Mouse (Mus musculus): ENCODE measurements around the gene Dnase2b.

Gene Dnase2b

GRCm38 (mm10) chr3:146616533-146617283, 1.3 kb upstream of the Dnase2b start:
- in situ Hi-C loops (cut with MboI; ENCODE audit: unreplicated experiment in 2 of 2) = no loop called here

DNA sequence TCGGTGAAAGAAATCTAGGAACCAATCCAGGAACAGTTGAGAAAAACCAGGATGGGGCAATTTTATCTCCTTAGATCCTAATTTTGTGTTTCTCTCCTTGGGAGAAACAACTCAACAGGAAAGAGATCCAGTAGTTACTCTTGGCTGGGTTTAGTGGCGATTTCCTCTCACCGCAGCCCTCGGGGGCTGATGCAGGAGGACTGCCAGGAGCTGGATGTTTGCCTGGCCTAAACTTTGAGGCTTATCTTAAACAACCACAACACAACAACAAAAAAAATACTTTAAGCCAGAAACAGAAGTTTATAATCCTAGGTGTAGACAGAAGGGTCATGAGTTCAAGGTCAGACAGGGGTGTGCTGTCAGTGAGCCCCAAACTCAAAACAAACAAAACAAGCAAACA, 3.6 kb downstream of the Dnase2b start:
- in situ Hi-C loops (cut with MboI; ENCODE audit: unreplicated experiment in 2 of 2) = no loop called here

DNA sequence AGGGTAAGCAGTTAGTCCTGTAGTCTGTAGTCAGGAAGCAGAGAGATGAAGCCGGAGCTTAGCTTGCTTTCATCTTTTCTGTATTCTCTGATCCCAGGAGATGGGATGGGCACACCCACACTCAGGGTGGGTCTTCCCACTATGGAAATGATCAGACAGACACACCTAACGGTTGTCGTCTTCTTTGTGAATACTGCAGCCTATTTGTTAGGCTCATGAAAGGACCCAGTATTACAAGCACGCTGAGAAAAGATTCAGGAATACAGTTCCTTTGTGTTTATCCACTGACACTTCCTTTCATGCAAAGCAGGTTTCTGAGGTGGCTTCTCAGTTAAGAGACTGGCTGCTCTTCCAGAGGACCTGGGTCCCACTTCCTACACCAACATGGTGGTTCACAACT, 4.1 kb downstream of the Dnase2b start:
- in situ Hi-C loops (cut with MboI; ENCODE audit: unreplicated experiment in 2 of 2) = no loop called here

GRCm38 (mm10) chr3:146610322-146610721, 5.1 kb downstream of the Dnase2b start:
- in situ Hi-C loops (cut with MboI; ENCODE audit: unreplicated experiment in 2 of 2) = no loop called here

- in situ Hi-C loops (cut with MboI; ENCODE audit: unreplicated experiment in 2 of 2) = no loop called here
Observed at GRCm38 (mm10) chr3:146607368-146607767, 8.0 kb downstream of the Dnase2b start.

DNA sequence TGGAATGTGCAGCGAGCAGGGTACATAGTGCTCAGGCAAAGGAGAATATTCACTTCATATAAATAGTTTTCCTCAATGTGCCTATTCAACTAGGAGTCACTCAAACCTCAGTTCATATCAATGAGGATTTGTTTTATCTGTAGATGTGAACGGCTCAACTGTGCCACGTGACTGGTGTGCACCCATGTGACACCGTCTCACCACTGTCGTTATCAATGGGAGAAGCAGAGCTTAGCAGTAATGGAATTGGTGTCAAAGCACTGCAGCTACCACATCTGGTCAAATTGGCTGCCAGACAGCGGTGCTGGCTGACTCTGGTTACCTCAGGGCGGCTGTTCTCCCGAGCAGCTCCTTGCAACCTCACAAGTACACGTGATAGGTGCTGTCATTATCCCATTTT, 10.7 kb downstream of the Dnase2b start:
- in situ Hi-C loops (cut with MboI; ENCODE audit: unreplicated experiment in 2 of 2) = no loop called here

DNA sequence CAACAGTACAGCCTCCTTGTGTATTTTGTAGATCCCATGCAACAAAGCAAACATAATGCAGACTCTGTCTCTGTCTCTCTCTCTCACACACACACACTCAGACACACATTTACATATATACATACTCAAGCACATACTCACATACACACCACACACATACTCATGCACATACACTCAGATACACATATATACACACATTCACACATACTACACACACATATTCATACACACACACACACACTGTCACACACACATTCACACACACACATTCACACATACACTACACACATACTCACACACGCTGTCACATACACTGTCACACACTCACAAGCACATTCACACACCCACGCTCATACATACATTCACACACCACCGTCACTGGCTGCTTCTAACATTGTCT, 12.9 kb downstream of the Dnase2b start:
- in situ Hi-C loops (cut with MboI; ENCODE audit: unreplicated experiment in 2 of 2) = no loop called here

DNA sequence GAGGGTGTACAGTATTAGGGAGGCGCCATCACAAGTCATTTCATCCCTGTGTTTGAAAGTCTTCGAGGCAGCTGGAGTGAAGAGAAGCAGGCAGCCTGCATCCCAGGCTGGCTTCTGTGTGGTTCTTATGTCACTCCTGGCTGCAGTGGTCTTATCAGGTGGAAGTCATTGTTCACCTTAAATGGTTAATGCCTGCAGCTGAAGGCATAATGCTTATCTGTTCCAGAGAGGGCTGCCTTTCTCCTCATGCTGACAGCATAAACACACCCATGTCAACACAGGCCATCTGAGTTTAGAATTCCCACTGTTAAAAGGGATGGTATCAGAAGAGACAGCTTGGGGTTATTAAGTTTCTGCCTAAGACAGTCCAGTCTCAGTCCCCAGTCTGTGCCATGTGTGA, 14.2 kb downstream of the Dnase2b start:
- in situ Hi-C loops (cut with MboI; ENCODE audit: unreplicated experiment in 2 of 2) = no loop called here

- in situ Hi-C loops (cut with MboI; ENCODE audit: unreplicated experiment in 2 of 2) = no loop called here
Observed at GRCm38 (mm10) chr3:146599198-146599900, 16.0 kb downstream of the Dnase2b start.

DNA sequence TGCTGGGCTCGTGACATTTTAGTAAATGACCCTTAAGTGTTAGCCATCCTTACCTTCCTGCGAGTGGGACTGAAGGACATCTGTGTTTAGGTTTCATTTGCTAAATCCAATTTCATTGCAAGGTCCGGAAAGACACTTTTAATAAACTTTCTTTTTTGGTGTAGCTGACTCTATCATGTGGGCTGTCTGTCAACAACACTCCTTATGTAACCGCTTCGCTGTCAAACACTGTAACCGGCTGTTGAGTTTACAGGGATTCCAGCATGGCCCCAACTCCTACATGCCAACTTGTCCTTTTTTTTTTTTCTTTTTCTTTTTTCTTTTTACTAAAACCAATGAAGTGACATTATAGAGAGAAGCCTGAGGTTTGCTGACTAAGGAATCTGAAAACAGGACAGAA, 17.0 kb downstream of the Dnase2b start:
- in situ Hi-C loops (cut with MboI; ENCODE audit: unreplicated experiment in 2 of 2) = no loop called here

DNA sequence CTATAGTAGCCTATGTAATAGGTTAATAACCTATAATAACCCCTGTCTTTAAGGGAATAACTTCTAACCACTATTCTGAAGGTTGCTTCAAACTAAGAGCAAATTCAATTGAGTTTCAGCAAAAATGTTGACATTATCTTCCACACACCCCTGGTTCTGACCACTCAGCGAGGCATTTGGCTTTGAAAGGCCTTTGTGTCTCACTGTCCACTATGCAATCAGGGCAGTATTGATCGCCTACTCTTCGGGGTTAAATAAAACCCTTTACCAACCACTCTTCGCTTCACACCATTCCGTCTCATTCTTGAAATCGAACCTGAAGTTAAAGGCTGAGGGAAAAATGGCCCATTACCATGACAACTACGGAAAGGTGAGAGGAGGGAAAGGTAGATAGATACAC, 18.5 kb downstream of the Dnase2b start:
- in situ Hi-C loops (cut with MboI; ENCODE audit: unreplicated experiment in 2 of 2) = no loop called here

DNA sequence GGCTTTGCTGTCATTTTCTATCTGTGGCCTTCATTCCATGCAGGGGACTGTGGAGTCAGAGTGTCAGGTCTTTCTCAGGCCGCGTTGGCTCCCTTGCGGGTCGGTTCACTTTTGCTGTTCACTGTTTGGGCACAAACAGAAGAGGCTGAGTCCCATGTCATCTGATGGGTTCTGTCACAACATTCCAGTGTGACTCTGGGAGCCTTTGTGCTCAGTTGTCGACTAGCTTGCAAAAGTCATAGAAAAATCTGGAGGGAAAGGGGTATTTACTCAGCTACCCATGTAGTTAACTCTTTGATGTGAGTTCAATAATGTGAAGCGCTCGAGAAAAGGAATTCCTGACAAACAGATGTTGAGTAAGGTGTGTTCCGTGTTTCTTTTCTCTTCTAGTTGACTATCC, 19.0 kb downstream of the Dnase2b start:
- in situ Hi-C loops (cut with MboI; ENCODE audit: unreplicated experiment in 2 of 2) = no loop called here

GRCm38 (mm10) chr3:146595440-146595839, 20.0 kb downstream of the Dnase2b start:
- in situ Hi-C loops (cut with MboI; ENCODE audit: unreplicated experiment in 2 of 2) = no loop called here

- in situ Hi-C loops (cut with MboI; ENCODE audit: unreplicated experiment in 2 of 2) = no loop called here
Observed at GRCm38 (mm10) chr3:146591601-146592000, 23.8 kb downstream of the Dnase2b start.

DNA sequence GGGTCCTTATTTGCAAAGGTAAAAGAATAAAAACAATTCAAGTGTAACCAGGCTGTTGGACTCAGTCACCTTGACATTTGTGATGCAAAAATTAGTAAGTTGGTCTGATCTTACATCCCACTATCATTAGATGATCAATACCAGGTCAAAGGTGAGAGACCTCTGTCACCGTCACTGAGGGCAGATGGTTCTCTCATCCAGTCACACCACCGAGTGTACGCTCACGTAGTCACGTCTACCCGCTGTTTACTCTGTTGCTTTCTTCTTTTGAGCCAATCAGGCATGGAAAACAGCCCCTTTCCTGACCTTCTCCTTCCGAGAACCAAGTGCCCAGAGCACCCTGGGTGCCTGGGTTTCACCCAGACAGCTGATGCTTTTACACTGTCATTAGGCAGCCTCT, 24.2 kb downstream of the Dnase2b start:
- in situ Hi-C loops (cut with MboI; ENCODE audit: unreplicated experiment in 2 of 2) = no loop called here

- in situ Hi-C loops (cut with MboI; ENCODE audit: unreplicated experiment in 2 of 2) = no loop called here
Observed at GRCm38 (mm10) chr3:146589523-146589922, 25.9 kb downstream of the Dnase2b start.

GRCm38 (mm10) chr3:146586616-146587015, 28.8 kb downstream of the Dnase2b start:
- in situ Hi-C loops (cut with MboI; ENCODE audit: unreplicated experiment in 2 of 2) = no loop called here

DNA sequence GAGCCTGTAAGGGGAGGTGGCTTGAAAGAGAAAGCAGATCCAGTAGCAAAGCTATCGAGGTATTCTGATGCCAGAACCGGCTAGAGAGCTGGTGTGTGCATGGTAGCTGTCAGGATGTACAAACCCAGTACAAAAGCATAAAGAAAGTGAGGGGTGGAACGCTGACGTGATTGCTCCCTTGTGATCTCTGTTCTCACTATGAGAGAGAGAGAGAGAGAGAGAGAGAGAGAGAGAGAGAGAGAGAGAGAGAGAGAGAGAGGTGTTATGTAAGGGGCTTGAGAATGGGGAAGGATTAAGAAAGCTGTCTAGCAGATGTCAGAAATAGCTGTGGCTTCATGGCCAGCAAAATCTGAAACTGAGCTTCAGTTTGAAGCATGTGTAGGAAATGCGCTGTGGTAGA, 31.5 kb downstream of the Dnase2b start:
- in situ Hi-C loops (cut with MboI; ENCODE audit: unreplicated experiment in 2 of 2) = no loop called here

DNA sequence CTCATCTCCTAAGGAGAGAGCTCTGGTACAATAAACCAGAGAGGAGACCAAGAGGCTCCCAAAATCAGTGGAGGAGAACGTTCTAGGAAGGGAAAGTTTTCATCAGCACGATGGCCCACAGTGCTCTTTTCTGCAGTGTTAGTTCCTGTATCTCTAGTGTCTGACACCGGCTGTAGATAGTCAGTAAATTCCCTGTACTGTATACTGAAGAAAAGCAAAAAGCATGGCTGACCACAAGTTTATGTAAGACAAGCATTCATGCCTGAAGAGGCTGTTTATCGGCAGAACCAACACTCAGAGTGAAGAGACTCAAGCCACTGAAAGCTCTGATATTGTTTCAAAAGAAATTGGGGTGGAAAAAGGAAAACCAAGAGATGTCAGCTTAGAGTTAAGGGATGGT, 31.9 kb downstream of the Dnase2b start:
- in situ Hi-C loops (cut with MboI; ENCODE audit: unreplicated experiment in 2 of 2) = no loop called here

DNA sequence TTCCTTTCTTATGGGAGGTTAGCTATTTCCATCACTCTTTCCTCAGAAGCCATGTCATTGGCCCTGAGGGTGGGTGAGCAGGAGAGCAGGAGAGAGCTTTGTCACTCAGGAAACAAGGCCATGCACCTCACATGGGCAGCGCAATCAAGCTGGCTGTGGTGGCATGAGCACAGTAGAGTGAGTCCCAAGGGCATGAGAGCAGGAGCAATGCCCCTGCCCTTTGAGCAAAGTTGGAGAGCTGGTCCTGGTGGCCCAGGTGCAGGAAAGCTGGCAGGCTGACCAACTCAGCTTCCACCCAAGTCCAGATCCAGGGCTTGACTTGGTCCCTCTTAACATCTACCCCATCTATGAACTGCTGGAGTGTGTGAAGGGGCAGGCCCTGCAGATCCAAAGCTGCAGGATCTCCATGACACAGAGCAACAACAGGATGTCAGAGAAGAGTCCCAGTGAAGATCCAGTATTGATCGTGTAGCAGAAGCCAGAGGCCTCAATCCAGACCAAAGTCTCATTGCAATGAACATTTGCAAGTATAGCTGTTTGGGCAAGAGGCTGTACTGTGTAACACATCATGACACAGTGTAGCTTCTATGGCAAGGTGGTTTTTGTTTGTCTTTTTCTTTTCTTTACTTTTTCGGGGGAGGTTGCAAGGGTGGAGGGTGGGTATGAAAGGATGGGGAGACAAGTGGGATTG, 35.2 kb downstream of the Dnase2b start:
- in situ Hi-C loops (cut with MboI; ENCODE audit: unreplicated experiment in 2 of 2) = no loop called here

- in situ Hi-C loops (cut with MboI; ENCODE audit: unreplicated experiment in 2 of 2) = no loop called here
Observed at GRCm38 (mm10) chr3:146577591-146577990, 37.8 kb downstream of the Dnase2b start.

DNA sequence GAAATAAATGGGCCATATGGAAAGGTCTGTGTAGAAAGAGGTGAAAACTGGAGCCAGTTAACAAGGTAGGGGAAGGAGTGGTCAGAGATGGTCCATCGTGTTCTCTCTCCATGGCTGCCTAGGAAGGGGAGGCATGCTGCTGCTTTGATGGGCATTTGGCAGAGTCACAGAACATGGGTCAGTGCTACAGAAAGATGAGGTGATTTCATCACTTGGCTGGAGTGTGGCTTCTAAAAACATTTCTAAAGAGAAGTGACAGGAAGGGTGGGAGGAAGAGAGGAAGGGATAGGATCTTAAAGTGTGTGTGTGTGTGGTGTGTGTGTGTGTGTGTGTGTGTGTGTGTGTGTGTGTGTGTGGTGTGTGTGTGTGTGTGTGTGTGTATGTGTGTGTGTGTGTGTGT, 44.1 kb downstream of the Dnase2b start:
- in situ Hi-C loops (cut with MboI; ENCODE audit: unreplicated experiment in 2 of 2) = no loop called here

All from v-Abl transformed pro-B cells (cell line).